Mouse (Mus musculus): Measurements from ENCODE around the gene Ier3. TPM values are rescaled to one million over a fixed set of nuclear protein-coding genes. Genes with fewer than 3 reads are reported as not detected.
"Not testable (repeated sequence)": the region's sequence is repeated elsewhere in the genome, so short reads cannot be mapped to it uniquely, and the experiment has no call there.

Gene Ier3
- polyA plus RNA-seq, 1 experiment from 2014 or later: 25.3 TPM

DNA sequence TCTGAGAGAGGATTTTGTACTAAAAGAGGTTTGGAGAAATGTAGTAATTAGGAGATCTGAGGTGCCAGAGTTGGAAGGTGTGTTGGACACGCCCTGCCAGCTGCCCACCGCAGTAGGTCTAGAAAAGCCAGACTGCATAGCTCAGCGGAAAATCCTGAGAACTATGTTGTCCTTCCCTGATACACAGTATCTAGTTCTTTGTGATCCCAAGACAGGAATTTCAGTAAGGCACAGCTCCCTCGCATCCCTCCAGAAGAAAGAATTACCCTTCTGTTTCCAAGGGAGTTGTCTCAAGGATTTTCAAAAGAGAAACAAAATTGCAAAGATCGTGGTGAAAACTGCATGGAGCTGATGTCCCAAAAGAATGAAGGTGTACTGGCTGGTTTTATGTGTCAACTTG lies 17.1 kb downstream of the Ier3 start:
- H3K9me3 ChIP-seq (replicated peaks): no peaks in the 10 kb centered on the region
- peak overlapping the region; percentile 98 for H3K27ac ChIP-seq
- peak overlapping the region; percentile 53 for H3K9ac ChIP-seq
- peak overlapping the region; percentile 82 for H3K4me3 ChIP-seq (replicated peaks)
- peak overlapping the region; percentile 62 for H3K4me2 ChIP-seq
- H3K27me3 ChIP-seq: no peaks in the 10 kb centered on the region
- WGBS: under 1% methylated on average over 5 of the region's 5 CpGs
- H3K36me3 ChIP-seq: peaks cover 31% of the 10 kb centered on the region
- no peak for ATAC-seq (replicated peaks; ENCODE audit: low FRiP score)
- H3K4me1 ChIP-seq: peaks cover 55% of the 10 kb centered on the region

DNA sequence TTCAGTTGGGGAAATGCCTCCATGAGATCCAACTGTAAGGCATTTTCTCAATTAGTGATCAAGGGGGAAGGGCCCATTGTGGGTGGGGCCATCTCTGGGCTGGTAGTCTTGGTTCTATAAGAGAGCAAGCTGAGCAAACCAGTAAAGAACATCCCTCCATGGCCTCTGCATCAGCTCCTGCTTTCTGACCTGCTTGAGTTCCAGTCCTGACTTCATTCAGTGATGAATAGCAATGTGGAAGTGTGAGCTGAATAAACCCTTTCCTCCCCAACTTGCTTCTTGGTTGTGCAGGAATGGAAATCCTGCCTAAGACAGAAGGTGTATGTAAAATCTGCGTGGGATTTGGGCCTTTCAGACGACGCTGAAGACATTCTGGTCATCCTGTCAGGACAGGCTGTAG lies 17.5 kb downstream of the Ier3 start:
- not testable (repeated sequence) for H3K9me3 ChIP-seq (replicated peaks); ATAC-seq (replicated peaks; ENCODE audit: low FRiP score); H3K27me3 ChIP-seq
- H3K27ac ChIP-seq: peak overlapping the region; percentile 98
- H3K4me3 ChIP-seq (replicated peaks): peak overlapping the region; percentile 82
- peak overlapping the region; percentile 62 for H3K4me2 ChIP-seq
- H3K36me3 ChIP-seq: peaks cover 27% of the 10 kb centered on the region
- 48% methylated on average over 3 of the region's 3 CpGs for whole genome bisulfite sequencing
- H3K9ac ChIP-seq: peak overlapping the region; percentile 53; the same call in 1 of the 2 replicates
- peaks cover 50% of the 10 kb centered on the region for H3K4me1 ChIP-seq

DNA sequence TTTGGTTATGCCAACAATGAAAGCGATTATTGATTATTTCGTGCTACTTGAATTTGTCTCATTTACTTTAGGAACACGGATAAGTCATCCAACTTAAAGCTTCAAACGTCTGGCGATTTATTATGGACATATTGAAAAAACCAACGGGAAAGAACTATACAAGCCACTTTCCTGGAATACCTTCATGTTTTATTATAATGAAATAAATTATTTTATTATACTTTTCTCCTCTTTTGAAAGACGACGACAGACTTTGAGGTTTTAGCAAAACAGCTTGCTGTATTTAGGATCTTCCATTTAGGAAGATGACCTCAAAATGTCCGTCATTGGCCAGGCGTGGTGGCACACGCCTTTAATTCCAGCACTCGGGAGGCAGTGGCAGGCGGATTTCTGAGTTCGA lies 19.1 kb downstream of the Ier3 start:
- peaks cover 25% of the 10 kb centered on the region for H3K36me3 ChIP-seq
- peaks cover 35% of the 10 kb centered on the region for H3K4me1 ChIP-seq
- WGBS: 53% methylated on average over 14 of the region's 14 CpGs
- H3K27ac ChIP-seq: 0 out of 2 replicates have a peak overlapping the region, but pooled peaks have one; percentile 82
- peak overlapping the region; percentile 56 for H3K4me2 ChIP-seq
- no peaks in the 10 kb centered on the region for H3K27me3 ChIP-seq
- no peak for ATAC-seq (replicated peaks; ENCODE audit: low FRiP score)
- H3K4me3 ChIP-seq (replicated peaks): peak overlapping the region; percentile 76
- peak overlapping the region; percentile 24 for H3K9ac ChIP-seq
- no peaks in the 10 kb centered on the region for H3K9me3 ChIP-seq (replicated peaks)

DNA sequence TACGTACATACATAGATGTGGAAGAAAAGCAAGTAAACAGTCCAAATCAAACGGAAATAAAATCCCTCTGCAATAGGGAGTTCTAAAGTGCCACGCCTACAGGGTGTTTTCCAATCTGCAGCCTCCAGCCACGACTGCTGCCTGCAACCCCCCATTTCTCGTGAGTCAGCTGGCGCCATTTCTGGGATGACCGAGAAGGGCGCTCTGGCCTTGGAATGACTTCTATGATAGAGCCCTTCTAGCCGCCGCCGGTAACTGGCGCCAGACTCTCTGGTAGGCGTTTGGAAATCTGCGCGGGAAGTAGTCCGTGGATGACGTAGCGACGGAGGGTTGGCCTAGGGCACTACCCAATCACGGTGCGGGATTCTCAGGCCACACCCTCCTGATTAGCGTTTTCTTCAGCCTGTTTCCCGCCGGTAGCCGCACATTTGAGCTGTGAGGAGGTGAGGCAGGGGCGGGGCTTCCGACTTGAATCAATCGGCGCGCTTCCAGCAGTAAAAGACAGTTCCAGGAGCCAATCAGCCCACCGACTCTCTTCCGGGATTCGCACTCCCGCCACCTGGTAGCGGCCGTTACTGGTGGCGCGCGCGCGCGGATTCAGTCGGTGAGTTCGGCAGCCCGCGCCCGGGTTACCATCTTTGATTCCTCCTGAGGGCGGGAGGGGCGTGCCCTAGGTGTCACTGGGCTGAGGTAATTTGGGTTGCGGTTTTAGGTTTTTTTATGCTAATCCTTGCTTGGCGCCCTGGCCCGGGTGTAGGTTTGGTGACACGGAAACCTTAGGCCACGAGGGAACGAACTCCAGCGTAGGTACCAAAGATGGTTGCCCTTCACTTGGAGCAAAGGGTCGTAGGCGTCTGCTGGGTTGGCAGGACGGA lies 19.8 kb downstream of the Ier3 start, which contains the start of gene Mdc1:
TSS of gene Mdc1 (plus strand) at position 440 of the 875 bp plus-strand sequence.
- Histone ChIP-seq H3K36me3 (peaks cover 25% of the 10 kb centered on the region), H3K27ac (peak within 1 kb of the TSS; percentile 93), H3K4me1 (peaks cover 27% of the 10 kb centered on the region), H3K4me2 (peak within 1 kb of the TSS; percentile 74), H3K4me3 (replicated peaks) (peak within 1 kb of the TSS; percentile 76), H3K9me3 (replicated peaks) (no peaks in the 10 kb centered on the region), H3K9ac (peak within 1 kb of the TSS; percentile 68), H3K27me3 (no peaks in the 10 kb centered on the region)
- ATAC-seq (replicated peaks; ENCODE audit: low FRiP score): peak; percentile 92
- under 1% methylated on average over 59 of the region's 59 CpGs for WGBS

DNA sequence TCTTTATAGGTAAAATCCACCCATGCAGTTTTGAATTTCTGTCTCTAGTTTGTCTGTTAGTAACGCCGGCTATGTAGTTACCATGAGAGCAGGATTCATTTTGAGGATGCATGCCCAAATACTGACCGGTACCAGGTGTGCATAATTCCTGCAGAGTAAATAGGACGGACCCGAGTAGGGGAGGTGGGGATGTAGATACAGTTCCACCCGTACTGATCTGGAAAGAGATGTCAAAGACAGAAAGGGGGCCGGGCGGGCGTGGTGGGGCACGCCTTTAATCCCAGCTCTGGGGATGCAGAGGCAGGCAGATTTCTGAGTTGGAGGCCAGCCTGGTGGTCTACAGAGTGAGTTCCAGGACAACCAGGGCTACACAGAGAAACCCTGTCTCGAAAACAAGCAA lies 20.5 kb downstream of the Ier3 start:
- WGBS: 13% methylated on average over 11 of the region's 11 CpGs
- H3K36me3 ChIP-seq: peaks cover 29% of the 10 kb centered on the region
- peaks cover 27% of the 10 kb centered on the region for H3K4me1 ChIP-seq
- no peak for ATAC-seq (replicated peaks; ENCODE audit: low FRiP score)
- H3K4me2 ChIP-seq: peak overlapping the region; percentile 74
- peak overlapping the region; percentile 76 for H3K4me3 ChIP-seq (replicated peaks)
- H3K27me3 ChIP-seq: no peaks in the 10 kb centered on the region
- peak overlapping the region; percentile 93 for H3K27ac ChIP-seq
- no peaks in the 10 kb centered on the region for H3K9me3 ChIP-seq (replicated peaks)
- peak overlapping the region; percentile 68 for H3K9ac ChIP-seq

DNA sequence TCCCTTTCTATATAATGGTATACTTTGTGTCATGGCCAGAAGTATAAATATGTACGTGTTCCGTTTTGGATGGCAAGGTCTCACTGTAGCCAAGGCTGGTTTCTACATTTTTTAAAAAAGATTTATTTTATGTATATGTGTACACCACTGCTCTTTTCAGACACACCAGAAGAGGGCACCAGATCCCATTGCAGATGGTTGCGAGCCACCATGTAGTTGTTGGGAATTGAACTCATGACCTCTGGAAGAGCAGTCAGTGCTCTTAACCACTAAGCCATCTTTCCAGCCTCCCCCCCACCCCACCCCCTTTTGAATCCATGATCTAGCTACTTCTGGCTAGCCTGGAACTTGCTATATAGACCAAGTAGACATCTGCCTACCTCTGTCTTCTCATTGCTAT lies 22.0 kb downstream of the Ier3 start:
- no peak for ATAC-seq (replicated peaks; ENCODE audit: low FRiP score)

DNA sequence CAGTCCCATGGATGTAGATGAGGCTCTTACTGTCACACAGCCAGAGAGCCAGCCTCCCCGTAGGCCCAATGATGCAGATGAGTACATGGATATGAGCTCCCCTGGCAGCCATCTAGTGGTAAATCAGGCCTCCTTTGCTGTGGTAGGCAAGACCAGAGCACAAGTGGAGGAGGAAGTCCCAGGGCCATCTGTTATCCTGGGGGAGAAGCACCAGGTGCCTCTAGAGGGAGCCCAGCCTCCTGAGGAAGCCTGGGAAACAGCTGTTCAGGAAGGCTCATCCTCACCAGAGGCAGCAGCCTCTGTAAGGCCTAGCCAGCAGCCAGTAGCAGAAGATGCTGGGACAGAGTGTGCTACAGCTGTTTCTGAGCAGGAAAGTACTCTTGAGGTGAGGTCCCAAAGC lies 26.6 kb downstream of the Ier3 start:
- WGBS: 54% methylated on average over 1 of the region's 1 CpGs
- H3K9ac ChIP-seq: no peak overlapping the region
- ATAC-seq (replicated peaks; ENCODE audit: low FRiP score): peak; percentile 60; the same call in 1 of the 2 replicates
- no peak overlapping the region for H3K27ac ChIP-seq
- peaks cover 2% of the 10 kb centered on the region for H3K4me1 ChIP-seq
- no peaks in the 10 kb centered on the region for H3K9me3 ChIP-seq (replicated peaks)
- no peaks in the 10 kb centered on the region for H3K27me3 ChIP-seq
- H3K4me3 ChIP-seq (replicated peaks): no peak overlapping the region
- peaks cover 88% of the 10 kb centered on the region for H3K36me3 ChIP-seq
- H3K4me2 ChIP-seq: no peak overlapping the region

More for the DNA sequence above, 22.0 kb downstream of the Ier3 start:
- no peak overlapping the region for H3K9ac ChIP-seq
- no peak overlapping the region for H3K4me3 ChIP-seq (replicated peaks)
- WGBS: 95% methylated on average over 3 of the region's 3 CpGs
- H3K9me3 ChIP-seq (replicated peaks): no peaks in the 10 kb centered on the region
- H3K4me1 ChIP-seq: peaks cover 27% of the 10 kb centered on the region
- H3K27ac ChIP-seq: no peak overlapping the region
- H3K4me2 ChIP-seq: no peak overlapping the region
- no peaks in the 10 kb centered on the region for H3K27me3 ChIP-seq
- peaks cover 44% of the 10 kb centered on the region for H3K36me3 ChIP-seq

DNA sequence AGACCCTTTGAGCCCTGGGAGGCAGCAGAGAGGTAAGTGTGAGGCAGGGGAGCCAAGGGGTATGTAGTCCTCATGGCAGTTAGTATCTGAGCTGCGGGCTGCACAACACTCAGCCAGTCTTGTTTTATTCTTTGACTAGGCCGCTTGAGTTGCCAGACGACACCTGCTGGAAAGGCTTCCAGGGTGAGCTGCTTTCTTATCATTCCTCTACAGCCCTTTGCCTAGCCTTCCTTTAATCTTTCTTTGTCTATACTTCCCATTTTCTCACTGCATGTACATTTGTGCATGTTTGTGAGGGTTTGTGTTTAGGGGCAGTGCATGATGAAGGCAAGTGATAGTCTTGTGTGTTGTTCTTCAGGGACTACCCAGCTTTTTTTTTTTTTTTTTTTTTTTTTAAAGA lies 29.5 kb downstream of the Ier3 start:
- WGBS: 96% methylated on average over 3 of the region's 3 CpGs
- peaks cover 94% of the 10 kb centered on the region for H3K36me3 ChIP-seq

DNA sequence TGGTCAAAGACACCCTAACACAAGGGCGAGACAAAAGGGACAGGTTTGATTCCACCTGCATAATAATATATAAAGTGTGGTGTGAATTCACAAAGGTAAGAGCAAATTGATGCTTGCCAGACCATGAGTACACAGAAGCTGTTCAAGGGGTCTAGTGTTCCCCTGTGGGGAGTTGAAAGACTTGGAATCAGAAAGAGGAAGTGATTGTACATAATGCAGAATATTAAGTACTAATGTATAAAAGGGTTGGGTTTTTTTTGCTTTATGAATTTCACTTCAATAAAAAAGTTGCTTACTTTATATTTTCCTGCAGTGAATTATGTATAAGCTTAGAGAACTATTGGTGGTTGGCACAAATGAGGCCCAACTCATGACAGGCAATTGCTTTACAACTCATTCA lies 37.9 kb downstream of the Ier3 start:
- 91% methylated on average over 1 of the region's 1 CpGs for WGBS
- Histone ChIP-seq H3K27ac (no peak overlapping the region), H3K9me3 (replicated peaks) (no peaks in the 10 kb centered on the region), H3K4me2 (no peak overlapping the region), H3K4me1 (peaks cover 14% of the 10 kb centered on the region), H3K27me3 (no peaks in the 10 kb centered on the region), H3K9ac (no peak overlapping the region), H3K4me3 (replicated peaks) (no peak overlapping the region), H3K36me3 (peaks cover 44% of the 10 kb centered on the region)
- no peak for ATAC-seq (replicated peaks; ENCODE audit: low FRiP score)

More for the DNA sequence above, 29.5 kb downstream of the Ier3 start:
- no peak for ATAC-seq (replicated peaks; ENCODE audit: low FRiP score)
- H3K4me3 ChIP-seq (replicated peaks): no peak overlapping the region
- no peaks in the 10 kb centered on the region for H3K4me1 ChIP-seq
- H3K9me3 ChIP-seq (replicated peaks): no peaks in the 10 kb centered on the region
- H3K9ac ChIP-seq: no peak overlapping the region
- H3K27ac ChIP-seq: no peak overlapping the region
- H3K27me3 ChIP-seq: no peaks in the 10 kb centered on the region
- H3K4me2 ChIP-seq: no peak overlapping the region

DNA sequence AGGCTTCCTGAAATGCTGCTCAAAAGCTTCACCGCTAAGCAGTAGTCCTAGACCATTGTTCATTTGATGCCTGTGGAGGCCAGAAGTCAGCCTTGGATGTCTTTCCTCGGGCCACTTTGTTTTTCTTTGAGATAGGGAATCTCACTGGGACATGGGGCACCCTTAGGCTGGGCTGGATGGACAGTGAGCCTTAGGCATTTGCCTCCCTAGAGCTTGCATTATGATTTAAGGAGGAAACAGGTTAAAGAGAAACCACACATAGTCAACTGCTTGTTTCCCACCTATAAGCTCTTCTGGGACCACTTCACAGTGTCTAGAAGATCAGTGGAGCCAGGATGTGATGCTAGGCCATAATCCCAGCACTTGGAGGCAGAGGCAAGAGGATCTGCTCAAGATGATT lies 38.4 kb downstream of the Ier3 start:
- Histone ChIP-seq H3K36me3 (peaks cover 39% of the 10 kb centered on the region), H3K27ac (no peak overlapping the region), H3K9me3 (replicated peaks) (no peaks in the 10 kb centered on the region), H3K4me2 (no peak overlapping the region), H3K9ac (no peak overlapping the region), H3K4me3 (replicated peaks) (no peak overlapping the region), H3K4me1 (peaks cover 19% of the 10 kb centered on the region), H3K27me3 (no peaks in the 10 kb centered on the region)
- WGBS: 49% methylated on average over 2 of the region's 2 CpGs
- no peak for ATAC-seq (replicated peaks; ENCODE audit: low FRiP score)

DNA sequence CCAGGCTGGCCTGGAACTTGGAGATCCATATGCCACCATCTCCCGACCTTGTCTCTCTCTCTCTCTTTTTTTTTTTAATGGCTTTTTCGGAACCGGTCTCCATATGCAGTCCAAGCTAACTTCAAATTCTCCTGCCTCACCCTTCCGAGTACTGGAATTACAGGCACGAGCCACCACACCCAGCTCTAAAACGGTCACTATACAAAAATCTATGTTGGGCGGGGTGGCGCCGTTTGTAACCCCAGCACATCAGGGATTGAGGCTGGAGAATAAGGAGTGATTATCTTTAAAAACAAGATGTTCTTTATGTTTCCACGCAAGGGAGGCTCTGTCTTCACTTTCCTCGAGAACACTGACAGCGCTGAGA lies 39.3 kb downstream of the Ier3 start:
- Histone ChIP-seq H3K9ac (peak overlapping the region; percentile 72), H3K36me3 (peaks cover 33% of the 10 kb centered on the region), H3K4me2 (peak overlapping the region; percentile 65), H3K4me3 (replicated peaks) (peak overlapping the region; percentile 71), H3K27ac (peak overlapping the region; percentile 94), H3K9me3 (replicated peaks) (no peaks in the 10 kb centered on the region), H3K4me1 (peaks cover 25% of the 10 kb centered on the region), H3K27me3 (no peaks in the 10 kb centered on the region)
- 4% methylated on average over 12 of the region's 12 CpGs for WGBS
- ATAC-seq (replicated peaks; ENCODE audit: low FRiP score): no peak

DNA sequence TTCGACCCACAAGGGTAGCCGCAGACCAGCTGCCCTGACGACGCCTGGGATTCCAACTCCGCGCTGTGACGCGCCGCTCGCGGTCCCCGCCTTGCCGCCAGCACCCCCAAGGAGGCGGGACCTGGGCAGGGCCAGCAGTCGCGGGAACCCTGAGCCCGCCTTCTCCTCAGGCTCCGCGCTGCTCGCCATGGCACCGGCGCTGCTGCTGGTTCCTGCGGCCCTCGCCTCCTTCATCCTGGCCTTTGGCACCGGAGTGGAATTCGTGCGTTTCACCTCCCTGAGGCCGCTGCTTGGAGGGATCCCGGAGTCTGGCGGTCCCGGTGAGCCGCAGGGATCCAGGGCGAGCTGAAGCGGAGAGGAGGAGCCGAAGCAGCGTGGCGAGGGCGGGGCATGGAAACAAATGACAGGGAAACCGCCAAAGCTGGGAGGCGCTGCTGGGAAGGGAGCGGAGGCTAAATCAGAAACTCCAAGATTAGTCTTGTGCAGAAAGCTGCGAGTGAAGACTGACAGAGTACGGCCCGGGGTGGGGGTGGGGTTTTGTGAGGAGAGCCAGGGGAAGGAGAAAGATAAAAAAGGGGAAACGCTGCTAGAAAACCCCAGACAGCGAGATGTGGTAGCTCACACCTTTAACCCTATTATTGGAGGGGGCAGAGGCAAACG lies 39.8 kb downstream of the Ier3 start, which contains the start of gene Nrm:
TSS of gene Nrm (plus strand) at position 121 of the 660 bp plus-strand sequence.
- Histone ChIP-seq H3K9me3 (replicated peaks) (no peaks in the 10 kb centered on the region), H3K4me2 (peak within 1 kb of the TSS; percentile 65), H3K9ac (peak within 1 kb of the TSS; percentile 72), H3K4me1 (peaks cover 28% of the 10 kb centered on the region), H3K27ac (peak within 1 kb of the TSS; percentile 94), H3K4me3 (replicated peaks) (peak within 1 kb of the TSS; percentile 71), H3K27me3 (no peaks in the 10 kb centered on the region), H3K36me3 (peaks cover 29% of the 10 kb centered on the region)
- ATAC-seq (replicated peaks; ENCODE audit: low FRiP score): peak; percentile 90
- WGBS: under 1% methylated on average over 47 of the region's 47 CpGs
